Mouse (Mus musculus) forebrain, embryonic 10.5 days (tissue): ENCODE results near the gene Cdc34b. TPM values are rescaled to one million over a fixed set of nuclear protein-coding genes. Genes with fewer than 3 reads are reported as not detected.
"Not testable (repeated sequence)": the region's sequence is repeated elsewhere in the genome, so short reads cannot be mapped to it uniquely, and the experiment has no call there.

ENCODE experiments used
- DNase-seq: peaks from one replicate; pipeline ENCODE4 v3.0.0-alpha.2; 2017; ENCODE audit warnings: low spot score; ENCODE audit errors: extremely low spot score
- H3K27ac ChIP-seq: fragments of 300-500 bp; sonication (generic); 2 replicates; pipeline ENCODE4 v1.5.1; 2016; ENCODE audit warnings: mild to moderate bottlenecking
- H3K27me3 ChIP-seq: fragments of 300-500 bp; sonication (generic); 2 replicates; pipeline ENCODE4 v1.6.1; 2016; ENCODE audit warnings: mild to moderate bottlenecking; ENCODE audit not compliant: poor library complexity, severe bottlenecking
- H3K36me3 ChIP-seq: fragments of 300-500 bp; sonication (generic); replicated peaks from 2 replicates; pipeline ENCODE4 v1.6.1; 2016; ENCODE audit warnings: mild to moderate bottlenecking, moderate library complexity
- H3K4me1 ChIP-seq: fragments of 300-500 bp; sonication (generic); 2 replicates; pipeline ENCODE4 v1.6.1; 2016
- H3K4me3 ChIP-seq: fragments of 300-500 bp; sonication (generic); 2 replicates; pipeline ENCODE4 v1.5.1; 2016; ENCODE audit warnings: mild to moderate bottlenecking, moderate library complexity
- H3K9me3 ChIP-seq: fragments of 300-500 bp; sonication (generic); 2 replicates; pipeline ENCODE4 v1.6.1; 2016; ENCODE audit warnings: mild to moderate bottlenecking, moderate library complexity
- WGBS: fragments of 180-500 bp; shearing (Covaris S2); methylation state at CpG from one replicate; pipeline ENCODE4 v1.1.7; 2016; 5-methylcytosine and 5-hydroxymethylcytosine counted together
- polyA plus RNA-seq: library from polyadenylated mRNA; unstranded; fragments of >200 nt; fragmentation: Nextera tagmentation; extraction: Ambion mirVana; gene quantifications from 2 replicates; pipeline ENCODE4 v1.2.1, GENCODE M21; 2016

Gene Cdc34b
- 0.20 and 0.26 TPM in 2 replicates for polyA plus RNA-seq

DNA sequence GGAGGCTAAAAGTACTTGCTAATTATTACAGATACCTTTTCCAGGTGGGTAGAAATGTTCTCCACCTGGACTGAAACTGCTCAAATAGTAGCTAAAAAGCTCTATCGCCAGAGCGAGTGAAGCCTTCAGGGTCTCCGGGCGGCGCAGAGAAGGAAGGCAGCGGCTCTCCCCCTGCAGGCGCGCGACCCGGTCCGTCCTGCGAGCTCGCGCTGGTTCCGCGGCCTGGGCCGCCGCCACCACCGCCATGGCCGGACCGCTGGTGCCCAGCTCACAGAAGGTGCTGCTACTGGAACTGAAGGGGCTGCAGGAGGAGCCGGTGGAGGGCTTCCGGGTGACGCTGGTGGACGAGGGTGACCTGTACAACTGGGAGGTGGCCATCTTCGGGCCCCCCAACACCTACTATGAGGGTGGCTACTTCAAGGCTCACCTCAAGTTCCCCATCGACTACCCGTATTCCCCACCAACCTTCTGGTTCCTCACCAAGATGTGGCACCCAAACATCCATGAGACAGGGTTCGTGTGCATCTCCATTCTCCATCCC lies at the start of gene Cdc34b:
Gene Cdc34b, plus strand, starts transcription at position 51 of the 541 bp plus-strand sequence.
- Histone ChIP-seq H3K27me3 (peaks cover 7% of the 10 kb centered on the region; the same call in 1 of the 2 replicates), H3K9me3 (peaks cover 7% of the 10 kb centered on the region; the same call in 1 of the 2 replicates), H3K27ac (no peak within 1 kb of the TSS), H3K4me3 (no peak within 1 kb of the TSS), H3K36me3 (no peaks in the 10 kb centered on the region), H3K4me1 (no peaks in the 10 kb centered on the region)
- 86% methylated on average over 29 of the region's 29 CpGs for WGBS
- no peak for DNase-seq

DNA sequence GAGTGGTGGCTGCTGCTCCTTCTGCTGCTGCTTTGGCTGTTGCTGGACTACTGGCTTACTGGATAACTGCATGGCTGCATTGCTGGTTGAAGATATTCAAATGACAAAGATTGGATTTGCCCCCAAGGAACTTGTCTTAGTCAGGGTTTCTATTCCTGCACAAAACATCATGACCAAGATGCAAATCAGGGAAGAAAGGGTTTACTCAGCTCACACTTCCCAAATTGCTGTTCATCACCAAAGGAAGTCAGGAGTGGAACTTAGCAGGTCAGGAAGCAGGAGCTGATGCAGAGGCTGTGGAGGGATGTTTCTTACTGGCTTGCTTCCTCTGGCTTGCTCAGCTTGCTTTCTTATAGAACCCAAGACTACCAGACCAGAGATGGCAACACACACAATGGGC lies 49.1 kb upstream of the Cdc34b start:
- H3K27me3 ChIP-seq, H3K9me3 ChIP-seq, DNase-seq, H3K4me3 ChIP-seq, H3K4me1 ChIP-seq, H3K36me3 ChIP-seq, H3K27ac ChIP-seq: not testable (repeated sequence)

DNA sequence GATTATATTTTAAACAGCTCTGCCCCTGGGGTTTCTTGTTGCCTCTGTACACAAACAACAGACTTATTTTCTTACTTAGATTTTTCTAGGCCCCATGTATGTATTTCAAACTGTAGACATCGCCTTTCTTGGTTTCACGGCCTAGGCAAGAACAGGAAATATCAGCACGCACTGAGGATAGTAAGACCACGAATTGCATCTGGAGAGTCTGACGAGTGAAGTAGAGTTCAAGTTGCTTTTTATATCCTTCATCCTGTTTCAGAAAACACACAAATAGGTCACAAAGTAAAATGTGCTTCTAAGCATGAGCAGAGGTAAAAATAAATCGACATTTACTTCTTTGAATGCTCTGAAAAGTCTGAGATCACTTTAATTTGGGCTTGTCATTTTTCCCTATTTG lies 46.1 kb upstream of the Cdc34b start:
- DNase-seq = no peak
- WGBS = 85% methylated on average over 6 of the region's 6 CpGs
- H3K4me1 ChIP-seq = peaks cover 10% of the 10 kb centered on the region

DNA sequence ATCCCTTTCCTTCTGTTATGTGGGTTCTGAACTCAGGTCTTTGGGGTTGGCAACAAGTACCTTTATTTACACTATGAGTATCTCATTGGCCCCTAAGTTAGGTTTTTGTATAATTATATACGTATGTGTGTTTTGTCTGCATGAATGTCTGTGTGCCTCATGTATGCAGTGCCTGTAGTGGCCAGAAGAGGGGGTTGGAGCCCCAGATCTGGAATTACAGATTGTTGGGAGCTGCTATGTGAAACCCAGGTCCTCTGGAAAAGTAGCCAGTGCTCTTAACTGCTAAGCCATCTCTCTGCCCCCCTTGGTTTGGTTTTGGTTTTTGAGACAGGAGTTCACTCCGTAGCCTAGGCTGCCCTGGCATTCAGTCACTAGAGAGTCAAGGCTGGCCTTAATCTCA lies 44.4 kb upstream of the Cdc34b start:
- no peak for DNase-seq
- Histone ChIP-seq H3K27ac (no peak overlapping the region), H3K4me1 (peaks cover 19% of the 10 kb centered on the region), H3K9me3 (no peaks in the 10 kb centered on the region), H3K27me3 (0 out of 2 replicates have a peak, but pooled peaks cover 3% of the 10 kb centered on the region), H3K4me3 (no peak overlapping the region), H3K36me3 (no peaks in the 10 kb centered on the region)
- WGBS = 89% methylated on average over 2 of the region's 2 CpGs

More for the DNA sequence above, 46.1 kb upstream of the Cdc34b start:
- H3K27me3 ChIP-seq = no peaks in the 10 kb centered on the region
- no peaks in the 10 kb centered on the region for H3K36me3 ChIP-seq
- H3K9me3 ChIP-seq = no peaks in the 10 kb centered on the region
- H3K4me3 ChIP-seq = no peak overlapping the region
- H3K27ac ChIP-seq = no peak overlapping the region

DNA sequence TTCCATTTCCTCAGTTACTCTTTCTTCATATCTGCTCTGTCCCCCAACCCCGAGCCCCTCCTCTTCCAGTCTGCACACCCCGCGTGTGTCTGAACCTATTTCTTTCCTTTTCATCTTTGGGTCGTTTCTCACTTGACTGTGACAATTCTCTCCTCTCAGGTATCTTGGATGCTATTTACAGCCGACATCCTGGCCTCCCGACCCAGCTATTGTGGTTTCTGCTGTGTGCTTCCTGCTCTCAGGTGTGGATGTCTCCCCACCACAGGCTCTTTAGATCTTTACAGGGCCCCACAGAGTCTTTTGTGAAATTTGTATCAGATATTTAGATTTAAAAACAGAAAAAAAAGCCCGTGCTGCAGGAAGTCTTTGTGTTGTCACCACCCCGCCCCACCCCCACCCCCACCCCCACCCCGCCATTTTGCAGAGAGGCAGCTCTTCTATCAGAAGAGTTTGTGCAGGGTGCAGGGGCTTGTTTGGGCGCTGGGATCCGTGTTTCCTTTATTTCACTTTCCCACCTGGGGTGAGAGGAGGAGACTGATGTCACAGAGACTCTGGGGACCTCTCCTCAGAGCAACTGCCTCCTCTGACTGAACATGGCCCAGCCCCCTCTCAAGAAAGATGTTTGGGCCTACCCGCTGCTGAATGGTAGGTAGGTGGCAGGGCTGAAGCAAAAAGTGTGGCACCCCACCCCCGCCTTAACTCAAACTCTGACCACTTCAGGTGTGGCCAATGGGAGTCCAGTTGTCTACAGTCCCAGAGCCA lies 43.7 kb upstream of the Cdc34b start:
- no peak overlapping the region for H3K4me3 ChIP-seq
- 0 out of 2 replicates have a peak, but pooled peaks cover 3% of the 10 kb centered on the region for H3K27me3 ChIP-seq
- 54% methylated on average over 13 of the region's 13 CpGs for WGBS
- peaks cover 19% of the 10 kb centered on the region for H3K4me1 ChIP-seq
- H3K27ac ChIP-seq = 0 out of 2 replicates have a peak overlapping the region, but pooled peaks have one; percentile 2
- no peaks in the 10 kb centered on the region for H3K9me3 ChIP-seq
- DNase-seq = no peak
- no peaks in the 10 kb centered on the region for H3K36me3 ChIP-seq

DNA sequence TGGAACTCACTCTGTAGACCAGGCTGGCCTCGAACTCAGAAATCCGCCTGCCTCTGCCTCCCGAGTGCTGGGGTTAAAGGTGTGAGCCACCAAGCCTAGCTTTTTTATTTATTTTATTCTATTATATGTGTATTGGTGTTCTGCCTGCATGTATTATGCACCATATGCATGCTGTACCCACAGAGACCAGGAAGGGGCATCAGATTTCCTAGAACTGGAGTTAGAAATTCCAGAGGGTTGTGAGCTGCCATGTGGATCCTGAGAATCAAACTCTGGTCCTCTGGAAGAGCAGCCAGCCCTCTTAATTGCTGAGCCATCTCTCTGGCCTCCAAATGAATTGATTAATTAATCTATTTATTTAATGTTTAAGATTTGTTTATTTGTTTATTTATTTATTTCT lies 42.2 kb upstream of the Cdc34b start:
- no peak overlapping the region for H3K4me3 ChIP-seq
- no peaks in the 10 kb centered on the region for H3K36me3 ChIP-seq
- 0 out of 2 replicates have a peak, but pooled peaks cover 3% of the 10 kb centered on the region for H3K27me3 ChIP-seq
- 98% methylated on average over 3 of the region's 3 CpGs for WGBS
- peaks cover 19% of the 10 kb centered on the region for H3K4me1 ChIP-seq
- no peak overlapping the region for H3K27ac ChIP-seq
- DNase-seq = no peak
- H3K9me3 ChIP-seq = no peaks in the 10 kb centered on the region

DNA sequence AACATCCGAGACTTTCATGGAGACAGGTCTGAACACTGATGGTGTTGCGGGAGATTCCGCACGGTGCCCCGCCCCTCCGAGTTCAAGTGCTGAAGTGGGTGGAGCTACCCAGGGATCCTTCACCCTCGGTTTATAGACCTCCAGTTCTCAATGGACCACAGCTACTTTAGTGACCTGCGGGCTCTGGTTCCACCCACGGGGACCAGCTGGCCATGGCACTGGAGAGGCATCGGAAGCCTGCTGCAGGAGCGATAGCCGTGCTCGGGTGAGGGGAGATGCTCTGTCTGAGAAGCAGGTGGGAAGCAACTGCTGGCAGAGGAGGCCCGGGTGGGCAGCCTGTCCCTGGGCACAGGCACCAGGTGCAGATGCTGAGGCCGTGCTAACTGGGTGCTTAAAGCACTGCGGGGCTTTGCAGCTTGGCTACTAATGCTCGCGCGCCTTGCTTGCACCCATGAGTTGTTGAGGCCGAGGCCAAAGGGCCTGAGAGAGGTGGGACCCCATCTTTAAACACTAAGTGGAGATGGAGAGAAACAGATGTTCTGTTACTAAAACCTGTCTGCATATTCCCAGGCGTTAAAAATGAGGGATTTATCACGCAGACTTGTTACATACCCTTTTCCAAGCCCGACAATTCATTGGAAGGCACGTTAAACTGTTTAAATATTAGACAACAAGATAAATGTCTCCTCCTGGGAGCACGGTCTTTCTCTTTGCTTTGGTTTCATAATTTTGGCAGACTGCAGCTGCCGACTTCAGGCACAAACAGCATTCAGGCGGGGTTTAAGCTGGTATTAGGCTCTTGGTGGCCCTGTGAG lies 40.0 kb upstream of the Cdc34b start:
- no peaks in the 10 kb centered on the region for H3K9me3 ChIP-seq
- H3K27me3 ChIP-seq = 0 out of 2 replicates have a peak, but pooled peaks cover 3% of the 10 kb centered on the region
- H3K4me3 ChIP-seq = no peak overlapping the region
- peaks cover 19% of the 10 kb centered on the region for H3K4me1 ChIP-seq
- no peak for DNase-seq
- WGBS = 74% methylated on average over 27 of the region's 27 CpGs
- H3K27ac ChIP-seq = no peak overlapping the region
- no peaks in the 10 kb centered on the region for H3K36me3 ChIP-seq

DNA sequence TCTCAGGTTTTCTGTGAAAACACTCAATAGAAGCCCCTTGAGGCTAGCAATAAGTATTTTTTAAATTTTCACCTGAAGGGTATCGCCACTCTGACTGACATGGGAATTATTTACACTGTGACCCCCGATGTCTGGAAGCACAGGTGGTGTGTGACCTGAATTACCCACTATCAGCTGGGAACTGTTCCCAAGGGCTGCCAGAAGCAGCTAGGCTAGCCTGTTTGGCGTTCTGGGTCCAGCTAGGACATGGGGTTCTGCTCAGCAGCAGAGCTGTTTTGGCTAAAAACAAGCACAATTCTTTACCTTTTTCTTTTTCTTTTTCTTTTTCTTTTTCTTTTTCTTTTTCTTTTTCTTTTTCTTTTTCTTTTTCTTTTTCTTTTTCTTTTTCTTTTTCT lies 39.4 kb upstream of the Cdc34b start:
- Histone ChIP-seq H3K27me3 (0 out of 2 replicates have a peak, but pooled peaks cover 3% of the 10 kb centered on the region), H3K4me1 (peaks cover 19% of the 10 kb centered on the region), H3K36me3 (no peaks in the 10 kb centered on the region), H3K27ac (no peak overlapping the region), H3K9me3 (no peaks in the 10 kb centered on the region), H3K4me3 (no peak overlapping the region)
- WGBS = 77% methylated on average over 3 of the region's 3 CpGs
- no peak for DNase-seq

DNA sequence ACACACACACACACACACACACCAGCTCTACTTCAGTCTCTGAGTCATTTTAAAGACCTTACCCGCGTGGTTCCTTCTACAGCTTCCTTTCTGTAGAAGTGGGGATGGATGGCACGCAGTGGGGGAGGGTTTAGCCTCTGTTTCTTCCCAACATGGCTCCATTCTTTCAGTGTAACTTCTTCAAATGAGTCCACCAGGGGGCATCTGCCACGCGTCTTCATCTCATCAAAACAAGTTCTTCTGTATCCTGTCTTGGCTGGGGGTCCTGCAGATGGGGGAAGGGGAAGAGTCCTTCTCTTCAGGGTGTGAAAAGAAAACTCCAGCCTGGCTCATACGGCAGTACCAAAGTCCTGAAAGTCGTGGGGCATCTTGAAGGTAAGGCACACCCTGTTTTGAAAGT lies 37.6 kb upstream of the Cdc34b start:
- DNase-seq = no peak
- Histone ChIP-seq H3K27me3 (0 out of 2 replicates have a peak, but pooled peaks cover 3% of the 10 kb centered on the region), H3K4me1 (peaks cover 9% of the 10 kb centered on the region), H3K36me3 (no peaks in the 10 kb centered on the region), H3K27ac (no peak overlapping the region), H3K4me3 (no peak overlapping the region), H3K9me3 (no peaks in the 10 kb centered on the region)
- 43% methylated on average over 7 of the region's 7 CpGs for WGBS

DNA sequence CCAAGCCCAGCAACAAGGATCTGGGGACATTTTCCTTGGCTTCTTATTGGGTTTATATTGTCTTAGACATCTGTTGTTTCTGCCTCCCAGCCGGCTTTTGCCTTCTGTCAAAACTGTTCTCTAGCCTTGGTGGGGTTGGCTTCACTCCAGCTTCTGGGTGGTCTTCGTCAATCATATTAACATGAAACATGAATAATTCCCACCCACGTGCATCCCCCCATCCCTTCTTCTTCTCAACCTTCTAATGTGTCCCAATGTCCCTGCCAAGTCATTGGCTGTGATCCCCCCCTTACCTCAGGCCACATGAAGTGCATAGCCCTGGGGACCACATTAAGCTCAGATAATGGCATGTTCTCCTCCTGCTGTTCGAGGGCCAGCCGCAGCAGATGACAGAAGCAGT lies 37.1 kb upstream of the Cdc34b start, which contains the start of gene Gm11541:
Gene Gm11541, minus strand, starts transcription at position 28 of the 400 bp plus-strand sequence.
- H3K27me3 ChIP-seq = 0 out of 2 replicates have a peak, but pooled peaks cover 3% of the 10 kb centered on the region
- no peak within 1 kb of the TSS for H3K4me3 ChIP-seq
- peaks cover 9% of the 10 kb centered on the region for H3K4me1 ChIP-seq
- no peak for DNase-seq
- no peak within 1 kb of the TSS for H3K27ac ChIP-seq
- no peaks in the 10 kb centered on the region for H3K9me3 ChIP-seq
- no peaks in the 10 kb centered on the region for H3K36me3 ChIP-seq
- WGBS = 92% methylated on average over 5 of the region's 5 CpGs

DNA sequence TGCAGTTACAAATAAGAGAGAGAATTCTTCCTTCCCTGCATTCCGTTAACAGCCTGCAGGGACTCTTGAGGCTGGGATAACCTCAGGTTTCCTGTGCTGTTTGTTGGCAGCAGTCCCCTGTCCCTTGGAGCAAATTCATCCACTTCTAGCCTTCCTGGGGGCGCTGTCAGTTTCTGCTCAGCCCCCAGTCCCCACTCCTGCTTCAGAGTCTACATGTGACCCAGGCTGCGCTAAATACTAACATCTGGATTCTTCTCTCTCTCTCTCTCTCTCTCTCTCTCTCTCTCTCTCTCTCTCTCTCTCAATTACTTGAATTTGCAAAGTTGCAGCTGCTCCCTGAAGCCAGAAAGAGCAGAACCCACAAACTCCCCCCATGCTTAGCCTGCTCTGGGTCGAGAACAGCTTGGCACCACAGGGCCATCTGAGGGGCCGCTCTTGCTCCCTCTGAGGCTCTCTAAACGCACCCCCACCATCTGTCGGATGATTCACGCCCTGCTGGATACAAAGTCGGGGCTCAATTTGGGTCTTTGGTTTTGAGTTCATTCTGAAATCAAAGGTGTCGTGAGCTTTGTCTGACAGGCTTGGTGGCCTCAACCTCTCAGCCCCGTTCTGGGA lies 28.2 kb upstream of the Cdc34b start:
- DNase-seq = no peak
- H3K4me3 ChIP-seq = no peak overlapping the region
- H3K9me3 ChIP-seq = no peaks in the 10 kb centered on the region
- H3K27ac ChIP-seq = no peak overlapping the region
- peaks cover 19% of the 10 kb centered on the region for H3K4me1 ChIP-seq
- WGBS = 66% methylated on average over 11 of the region's 11 CpGs
- H3K27me3 ChIP-seq = 0 out of 2 replicates have a peak, but pooled peaks cover 10% of the 10 kb centered on the region
- no peaks in the 10 kb centered on the region for H3K36me3 ChIP-seq

DNA sequence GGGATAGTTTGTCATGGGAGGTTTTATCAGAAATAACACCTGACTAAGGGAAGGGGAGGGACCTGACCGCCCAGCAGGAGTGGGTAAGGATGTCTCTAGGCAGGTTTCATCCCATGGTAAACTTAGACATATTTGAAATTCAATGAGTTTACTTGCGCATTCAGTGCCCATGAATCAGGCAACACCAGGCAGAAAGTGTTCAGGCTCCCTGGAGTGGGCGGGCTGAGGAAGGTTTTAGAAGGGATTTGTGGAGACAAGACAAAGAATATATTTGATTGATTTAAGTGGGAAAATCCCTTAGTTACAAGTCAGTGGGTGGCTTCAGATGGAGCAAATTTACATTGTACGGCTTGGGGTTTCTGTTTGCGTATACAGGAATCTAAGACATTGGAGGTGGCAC lies 26.0 kb upstream of the Cdc34b start:
- DNase-seq = no peak
- 0 out of 2 replicates have a peak, but pooled peaks cover 10% of the 10 kb centered on the region for H3K27me3 ChIP-seq
- peaks cover 19% of the 10 kb centered on the region for H3K4me1 ChIP-seq
- no peaks in the 10 kb centered on the region for H3K9me3 ChIP-seq
- 80% methylated on average over 5 of the region's 5 CpGs for WGBS
- H3K36me3 ChIP-seq = no peaks in the 10 kb centered on the region
- H3K4me3 ChIP-seq = no peak overlapping the region
- no peak overlapping the region for H3K27ac ChIP-seq
